Mouse (Mus musculus): ENCODE measurements around the gene Scarf1. TPM values are rescaled to one million over a fixed set of nuclear protein-coding genes. Genes with fewer than 3 reads are reported as not detected.

Scarf1 gene
- polyA plus RNA-seq, 1 experiment from 2014 or later = 4.4 TPM

DNA sequence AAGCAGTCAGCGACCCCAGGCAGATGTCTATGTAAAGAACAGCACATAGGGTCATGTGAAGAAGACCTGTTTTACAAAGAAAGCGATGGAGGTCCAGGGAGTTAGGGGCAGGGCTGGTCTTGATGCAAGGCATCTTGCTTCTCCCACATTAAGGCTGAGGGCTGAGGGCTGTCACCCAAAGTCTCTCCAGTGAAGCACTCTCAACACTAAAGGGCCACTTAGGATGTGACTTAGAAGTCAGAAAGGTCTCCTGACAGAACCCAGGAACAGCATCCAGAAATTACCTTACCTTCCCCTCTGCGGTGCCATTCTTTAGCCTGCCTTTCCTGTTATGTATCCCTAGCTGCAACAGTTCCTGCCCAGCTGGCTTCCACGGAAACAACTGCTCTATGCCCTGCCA lies 8.3 kb downstream of the Scarf1 start:
- Histone ChIP-seq H3K4me1 (ENCODE audit: control insufficient read depth, insufficient read depth, low read length) (no peaks in the 10 kb centered on the region), H3K36me3 (ENCODE audit: control insufficient read depth, insufficient read depth, low read length) (no peaks in the 10 kb centered on the region), H3K9me3 (ENCODE audit: control insufficient read depth, low read length) (no peaks in the 10 kb centered on the region), H3K27me3 (ENCODE audit: control insufficient read depth, insufficient read depth, low read length) (no peaks in the 10 kb centered on the region), H3K27ac (ENCODE audit: low read depth, low read length) (no peak overlapping the region), H3K4me2 (ENCODE audit: low read depth) (no peak overlapping the region), H3K9ac (ENCODE audit: low read length) (no peak overlapping the region), H3K4me3 (ENCODE audit: low read depth, low read length) (no peak overlapping the region)
- WGBS = 87% methylated on average over 4 of the region's 4 CpGs
- no peak for ATAC-seq (ENCODE audit: insufficient read depth, low FRiP score, low TSS enrichment)
- DNase-seq (ENCODE audit: low spot score) = no peak

DNA sequence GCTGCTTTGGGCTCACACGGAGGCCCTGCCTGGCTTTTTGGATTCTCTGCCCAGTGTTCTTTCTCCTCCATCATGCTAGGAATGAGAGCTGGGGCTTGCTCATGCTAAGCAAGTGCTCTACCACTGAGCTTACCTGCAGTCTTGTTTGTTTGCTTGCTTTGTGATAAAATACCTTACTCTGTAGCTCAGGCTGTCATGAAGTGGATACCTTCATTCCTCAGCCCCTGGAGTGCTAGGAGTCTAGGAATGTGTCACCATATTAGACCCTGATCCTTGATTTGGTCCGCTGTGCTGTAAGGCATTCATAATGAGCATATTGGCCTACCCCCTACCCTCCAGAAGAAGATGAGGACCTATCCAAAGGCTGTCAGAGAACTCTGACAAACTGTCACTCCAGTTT lies 9.5 kb downstream of the Scarf1 start:
- no peak overlapping the region for H3K27ac ChIP-seq (ENCODE audit: low read depth, low read length)
- H3K9me3 ChIP-seq (ENCODE audit: control insufficient read depth, low read length) = no peaks in the 10 kb centered on the region
- no peaks in the 10 kb centered on the region for H3K4me1 ChIP-seq (ENCODE audit: control insufficient read depth, insufficient read depth, low read length)
- no peak overlapping the region for H3K4me2 ChIP-seq (ENCODE audit: low read depth)
- no peaks in the 10 kb centered on the region for H3K36me3 ChIP-seq (ENCODE audit: control insufficient read depth, insufficient read depth, low read length)
- no peaks in the 10 kb centered on the region for H3K27me3 ChIP-seq (ENCODE audit: control insufficient read depth, insufficient read depth, low read length)
- no peak overlapping the region for H3K4me3 ChIP-seq (ENCODE audit: low read depth, low read length)
- 86% methylated on average over 2 of the region's 2 CpGs for WGBS
- H3K9ac ChIP-seq (ENCODE audit: low read length) = no peak overlapping the region
- DNase-seq (ENCODE audit: low spot score) (no peak), ATAC-seq (ENCODE audit: insufficient read depth, low FRiP score, low TSS enrichment) (no peak)

DNA sequence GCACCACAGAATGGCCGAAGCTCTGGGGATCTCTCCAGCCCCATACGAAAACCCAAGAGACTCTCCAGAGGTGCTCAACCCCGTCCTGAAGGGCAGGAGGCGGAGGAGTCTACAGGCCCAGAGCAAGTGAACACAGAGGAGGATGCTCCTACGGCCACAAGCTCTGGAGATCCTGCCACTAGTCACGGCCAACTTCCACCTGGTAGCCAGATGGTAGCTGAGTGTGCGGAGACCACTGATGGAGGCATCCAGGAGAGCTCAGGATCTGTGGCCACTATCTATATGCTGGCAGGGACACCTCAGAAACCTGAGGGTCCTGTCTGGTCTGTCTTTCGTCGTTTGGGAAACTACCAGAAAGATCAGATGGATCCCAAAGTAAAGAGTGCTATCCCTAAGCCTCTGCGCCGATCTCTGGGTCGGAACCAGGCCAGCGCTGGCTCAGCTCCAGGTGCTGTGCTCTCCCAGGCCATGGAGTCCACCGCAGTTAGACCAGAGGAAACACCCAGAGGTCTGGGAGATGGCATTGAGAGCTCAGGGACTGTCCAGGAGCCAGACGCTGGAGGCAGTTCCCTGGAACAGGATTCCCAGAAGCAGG lies 12.3 kb downstream of the Scarf1 start:
- no peak overlapping the region for H3K4me3 ChIP-seq (ENCODE audit: low read depth, low read length)
- no peaks in the 10 kb centered on the region for H3K9me3 ChIP-seq (ENCODE audit: control insufficient read depth, low read length)
- H3K36me3 ChIP-seq (ENCODE audit: control insufficient read depth, insufficient read depth, low read length) = no peaks in the 10 kb centered on the region
- no peak for DNase-seq (ENCODE audit: low spot score)
- H3K27me3 ChIP-seq (ENCODE audit: control insufficient read depth, insufficient read depth, low read length) = no peaks in the 10 kb centered on the region
- no peak overlapping the region for H3K4me2 ChIP-seq (ENCODE audit: low read depth)
- WGBS = 81% methylated on average over 15 of the region's 15 CpGs
- H3K9ac ChIP-seq (ENCODE audit: low read length) = no peak overlapping the region
- no peak for ATAC-seq (ENCODE audit: insufficient read depth, low FRiP score, low TSS enrichment)
- H3K4me1 ChIP-seq (ENCODE audit: control insufficient read depth, insufficient read depth, low read length) = no peaks in the 10 kb centered on the region
- no peak overlapping the region for H3K27ac ChIP-seq (ENCODE audit: low read depth, low read length)

DNA sequence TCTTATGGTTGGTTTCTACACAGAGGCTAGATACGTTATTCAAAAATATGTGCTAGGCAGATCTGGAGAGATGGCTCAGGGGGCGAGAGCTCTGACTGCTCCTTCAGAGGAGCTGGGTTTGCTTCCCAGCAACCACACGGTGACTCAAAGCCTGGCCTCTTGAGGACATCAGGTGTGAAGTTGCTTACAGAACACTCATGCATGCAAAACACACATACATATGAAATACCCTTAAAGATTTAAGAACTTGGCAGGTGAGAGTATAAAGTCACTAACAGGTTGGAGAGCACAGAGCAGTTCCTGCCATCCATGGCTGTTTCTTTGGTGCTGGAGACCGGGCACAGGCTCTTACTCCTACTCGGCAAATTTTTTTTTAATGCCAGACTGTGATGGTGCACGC lies 13.6 kb downstream of the Scarf1 start:
- WGBS = 86% methylated on average over 6 of the region's 6 CpGs
- H3K36me3 ChIP-seq (ENCODE audit: control insufficient read depth, insufficient read depth, low read length) = no peaks in the 10 kb centered on the region
- H3K9ac ChIP-seq (ENCODE audit: low read length) = no peak overlapping the region

DNA sequence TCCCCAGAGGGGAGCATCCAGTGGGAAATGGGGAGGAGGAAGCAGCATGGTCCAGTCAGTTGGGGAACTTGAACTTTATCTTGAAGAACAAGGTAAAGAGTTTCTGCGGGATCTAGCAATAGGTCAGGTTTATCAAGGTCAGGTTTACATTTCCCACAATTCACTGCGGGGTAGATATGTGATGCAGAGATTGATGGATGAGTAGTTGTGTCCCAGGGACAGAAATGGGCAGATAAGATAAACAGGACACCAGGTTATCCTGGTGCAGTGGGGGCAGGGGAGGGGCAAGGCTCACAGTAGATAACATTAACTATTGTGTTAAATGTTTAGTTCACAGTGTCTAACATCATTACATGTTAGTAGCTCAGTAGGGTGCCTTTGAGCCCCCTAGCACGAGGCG lies 16.4 kb downstream of the Scarf1 start:
- WGBS = 56% methylated on average over 4 of the region's 4 CpGs
- no peak for ATAC-seq (ENCODE audit: insufficient read depth, low FRiP score, low TSS enrichment)
- H3K27me3 ChIP-seq (ENCODE audit: control insufficient read depth, insufficient read depth, low read length) = no peaks in the 10 kb centered on the region
- DNase-seq (ENCODE audit: low spot score) = no peak
- no peak overlapping the region for H3K9ac ChIP-seq (ENCODE audit: low read length)
- peaks cover 5% of the 10 kb centered on the region; the same call in 1 of the 2 replicates for H3K4me1 ChIP-seq (ENCODE audit: control insufficient read depth, insufficient read depth, low read length)
- no peaks in the 10 kb centered on the region for H3K9me3 ChIP-seq (ENCODE audit: control insufficient read depth, low read length)
- no peaks in the 10 kb centered on the region for H3K36me3 ChIP-seq (ENCODE audit: control insufficient read depth, insufficient read depth, low read length)
- H3K4me3 ChIP-seq (ENCODE audit: low read depth, low read length) = no peak overlapping the region
- no peak overlapping the region for H3K4me2 ChIP-seq (ENCODE audit: low read depth)
- H3K27ac ChIP-seq (ENCODE audit: low read depth, low read length) = no peak overlapping the region

More for the DNA sequence above, 13.6 kb downstream of the Scarf1 start:
- DNase-seq (ENCODE audit: low spot score) (no peak), ATAC-seq (ENCODE audit: insufficient read depth, low FRiP score, low TSS enrichment) (no peak)
- Histone ChIP-seq H3K4me2 (ENCODE audit: low read depth) (no peak overlapping the region), H3K4me1 (ENCODE audit: control insufficient read depth, insufficient read depth, low read length) (no peaks in the 10 kb centered on the region), H3K27ac (ENCODE audit: low read depth, low read length) (no peak overlapping the region), H3K27me3 (ENCODE audit: control insufficient read depth, insufficient read depth, low read length) (no peaks in the 10 kb centered on the region), H3K4me3 (ENCODE audit: low read depth, low read length) (no peak overlapping the region), H3K9me3 (ENCODE audit: control insufficient read depth, low read length) (no peaks in the 10 kb centered on the region)

- H3K27ac ChIP-seq (ENCODE audit: low read depth, low read length) = peak overlapping the region; percentile 92; the same call in 1 of the 2 replicates
- DNase-seq (ENCODE audit: low spot score) = peak; percentile 96
- H3K36me3 ChIP-seq (ENCODE audit: control insufficient read depth, insufficient read depth, low read length) = no peaks in the 10 kb centered on the region
- peak overlapping the region; percentile 80 for H3K4me3 ChIP-seq (ENCODE audit: low read depth, low read length)
- WGBS = under 1% methylated on average over 10 of the region's 10 CpGs
- H3K9me3 ChIP-seq (ENCODE audit: control insufficient read depth, low read length) = no peaks in the 10 kb centered on the region
- peaks cover 5% of the 10 kb centered on the region; the same call in 1 of the 2 replicates for H3K4me1 ChIP-seq (ENCODE audit: control insufficient read depth, insufficient read depth, low read length)
- no peaks in the 10 kb centered on the region for H3K27me3 ChIP-seq (ENCODE audit: control insufficient read depth, insufficient read depth, low read length)
- H3K4me2 ChIP-seq (ENCODE audit: low read depth) = peak overlapping the region; percentile 100
- H3K9ac ChIP-seq (ENCODE audit: low read length) = peak overlapping the region; percentile 97
- 0 out of 2 replicates have a peak, but pooled peaks have one; percentile 37 for ATAC-seq (ENCODE audit: insufficient read depth, low FRiP score, low TSS enrichment)
These were observed 17.0 kb downstream of the Scarf1 start for GRCm38 (mm10) chr11:75530325-75530724.

DNA sequence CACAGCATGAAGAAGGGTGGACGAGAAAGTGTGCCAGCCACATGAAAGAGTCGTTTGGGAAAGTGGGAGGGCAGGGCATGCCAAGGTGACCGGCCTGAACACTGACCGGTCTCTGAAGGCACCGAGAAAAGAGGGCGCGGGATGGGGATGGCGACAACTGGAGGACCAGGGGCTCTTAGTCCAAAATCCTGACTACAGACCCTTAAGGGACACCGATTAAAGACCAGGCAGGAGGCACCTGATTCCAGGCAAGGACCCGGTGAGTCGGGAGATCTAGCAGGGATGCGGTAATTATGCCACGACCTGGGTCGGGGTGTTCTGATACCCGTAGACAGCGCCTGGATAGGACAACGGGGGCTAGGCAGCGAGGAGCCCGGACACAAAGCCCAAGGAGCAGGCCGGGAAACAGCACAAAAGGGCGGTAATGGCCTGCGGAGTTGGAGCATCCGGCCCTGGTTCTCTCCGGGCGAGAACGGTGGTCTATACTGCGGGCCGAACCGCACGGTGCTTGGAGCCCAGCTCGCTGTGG lies 17.6 kb downstream of the Scarf1 start:
- H3K4me2 ChIP-seq (ENCODE audit: low read depth) = peak overlapping the region; percentile 100

GRCm38 (mm10) chr11:75531469-75532242 lies 18.3 kb downstream of the Scarf1 start, which contains the start of gene Slc43a2:
TSS of gene Slc43a2 (plus strand) at chr11:75531694.
- Histone ChIP-seq H3K4me1 (ENCODE audit: control insufficient read depth, insufficient read depth, low read length) (peaks cover 9% of the 10 kb centered on the region; the same call in 1 of the 2 replicates), H3K9ac (ENCODE audit: low read length) (peak within 1 kb of the TSS; percentile 97), H3K9me3 (ENCODE audit: control insufficient read depth, low read length) (no peaks in the 10 kb centered on the region), H3K4me3 (ENCODE audit: low read depth, low read length) (peak within 1 kb of the TSS; percentile 80), H3K27me3 (ENCODE audit: control insufficient read depth, insufficient read depth, low read length) (no peaks in the 10 kb centered on the region), H3K27ac (ENCODE audit: low read depth, low read length) (peak within 1 kb of the TSS; percentile 92), H3K36me3 (ENCODE audit: control insufficient read depth, insufficient read depth, low read length) (no peaks in the 10 kb centered on the region), H3K4me2 (ENCODE audit: low read depth) (peak within 1 kb of the TSS; percentile 100)
- WGBS = under 1% methylated on average over 62 of the region's 62 CpGs
- DNase-seq (ENCODE audit: low spot score) (peak; percentile 98), ATAC-seq (ENCODE audit: insufficient read depth, low FRiP score, low TSS enrichment) (peak; percentile 94)

More for the DNA sequence above, 17.6 kb downstream of the Scarf1 start:
- H3K9ac ChIP-seq (ENCODE audit: low read length) = peak overlapping the region; percentile 97
- no peaks in the 10 kb centered on the region for H3K27me3 ChIP-seq (ENCODE audit: control insufficient read depth, insufficient read depth, low read length)
- DNase-seq (ENCODE audit: low spot score) = no peak
- WGBS = under 1% methylated on average over 31 of the region's 31 CpGs
- H3K4me3 ChIP-seq (ENCODE audit: low read depth, low read length) = peak overlapping the region; percentile 80
- H3K9me3 ChIP-seq (ENCODE audit: control insufficient read depth, low read length) = no peaks in the 10 kb centered on the region
- peaks cover 9% of the 10 kb centered on the region; the same call in 1 of the 2 replicates for H3K4me1 ChIP-seq (ENCODE audit: control insufficient read depth, insufficient read depth, low read length)
- ATAC-seq (ENCODE audit: insufficient read depth, low FRiP score, low TSS enrichment) = peak; percentile 41
- no peaks in the 10 kb centered on the region for H3K36me3 ChIP-seq (ENCODE audit: control insufficient read depth, insufficient read depth, low read length)
- peak overlapping the region; percentile 92 for H3K27ac ChIP-seq (ENCODE audit: low read depth, low read length)
